In genomic region chr2:172796955-172797354, GRCm38 (mm10) we compare ENCODE assay signal across 17 mouse cellular contexts.
"Had no signal": no experiment of that assay in that cellular context is flagged by ENCODE, and none has a peak within 500 bp of the region (broad histone marks: within the 10 kb centered on the region; RNA-seq: fewer than 3 reads in every experiment).

No protein-coding gene starts in this region.

- H3K4me2 ChIP-seq: limb, embryonic 12.5 days; neural tube, embryonic 15.5 days had no signal

- DNase-seq: kidney, adult 9 months; kidney, postnatal 36 days; layer of hippocampus, adult 9-11 months; layer of hippocampus, postnatal 36 days; liver; lung, adult 2 months; lung, postnatal 4 days; right cerebral cortex, postnatal 4 days; spleen, adult 18-20 months; thymus, adult 18-20 months; thymus, postnatal 25 days had no signal

- H3K36me3 ChIP-seq: limb, embryonic 12.5 days; midbrain, embryonic 10.5 days; neural tube, embryonic 15.5 days had no signal

- H3K9me3 ChIP-seq: midbrain, embryonic 10.5 days; neural tube, embryonic 15.5 days had no signal

- H3K9ac ChIP-seq: limb, embryonic 12.5 days; liver, embryonic 14.5 days; neural tube, embryonic 15.5 days had no signal

- H3K27me3 ChIP-seq: neural tube, embryonic 15.5 days had no signal

- H3K27ac ChIP-seq: kidney, postnatal 0 days; limb, embryonic 12.5 days; liver, embryonic 14.5 days; midbrain, embryonic 10.5 days; neural tube, embryonic 15.5 days had no signal

- H3K4me3 ChIP-seq: limb, embryonic 12.5 days; midbrain, embryonic 10.5 days; myocyte; neural tube, embryonic 15.5 days had no signal
